Mouse (Mus musculus) erythroblast, embryonic 14.5 days (primary cell): ENCODE results near the gene Magi1. TPM values are rescaled to one million over a fixed set of nuclear protein-coding genes. Genes with fewer than 3 reads are reported as not detected.

Experiments used
- H3K27me3 ChIP-seq: 2 replicates; pipeline ENCODE4 v1.6.1; 2012; ENCODE audit warnings: inconsistent platforms; ENCODE audit not compliant: control insufficient read depth
- H3K36me3 ChIP-seq: 2 replicates; pipeline ENCODE4 v1.6.1; 2012; ENCODE audit warnings: mild to moderate bottlenecking, inconsistent platforms; ENCODE audit not compliant: control insufficient read depth
- H3K4me1 ChIP-seq: 2 replicates; pipeline ENCODE4 v1.6.1; 2012; ENCODE audit warnings: inconsistent platforms; ENCODE audit not compliant: control insufficient read depth
- H3K4me3 ChIP-seq: replicated peaks from 2 replicates; pipeline ENCODE3; 2012; ENCODE audit warnings: moderate library complexity, mild to moderate bottlenecking, inconsistent platforms
- H3K9me3 ChIP-seq: 2 replicates; pipeline ENCODE4 v1.6.1; 2012; ENCODE audit warnings: low read length, inconsistent platforms, mixed read lengths; ENCODE audit not compliant: control insufficient read depth
- GATA1 ChIP-seq: IDR thresholded peaks from 2 replicates; pipeline ENCODE4 v1.6.1; 2012; ENCODE audit warnings: low read length, inconsistent platforms, mixed read lengths
- TAL1 ChIP-seq: IDR thresholded peaks from 3 replicates; pipeline ENCODE4 v1.6.1; 2012; ENCODE audit warnings: low read length, inconsistent platforms, mixed read lengths
- polyA plus RNA-seq: library from polyadenylated mRNA; stranded (reverse); fragments of >175 nt; gene quantifications from 2 replicates; pipeline ENCODE4 v1.2.3, GENCODE M21; 2012

Magi1 gene
- polyA plus RNA-seq, 1 experiment, result 0.16 TPM

DNA sequence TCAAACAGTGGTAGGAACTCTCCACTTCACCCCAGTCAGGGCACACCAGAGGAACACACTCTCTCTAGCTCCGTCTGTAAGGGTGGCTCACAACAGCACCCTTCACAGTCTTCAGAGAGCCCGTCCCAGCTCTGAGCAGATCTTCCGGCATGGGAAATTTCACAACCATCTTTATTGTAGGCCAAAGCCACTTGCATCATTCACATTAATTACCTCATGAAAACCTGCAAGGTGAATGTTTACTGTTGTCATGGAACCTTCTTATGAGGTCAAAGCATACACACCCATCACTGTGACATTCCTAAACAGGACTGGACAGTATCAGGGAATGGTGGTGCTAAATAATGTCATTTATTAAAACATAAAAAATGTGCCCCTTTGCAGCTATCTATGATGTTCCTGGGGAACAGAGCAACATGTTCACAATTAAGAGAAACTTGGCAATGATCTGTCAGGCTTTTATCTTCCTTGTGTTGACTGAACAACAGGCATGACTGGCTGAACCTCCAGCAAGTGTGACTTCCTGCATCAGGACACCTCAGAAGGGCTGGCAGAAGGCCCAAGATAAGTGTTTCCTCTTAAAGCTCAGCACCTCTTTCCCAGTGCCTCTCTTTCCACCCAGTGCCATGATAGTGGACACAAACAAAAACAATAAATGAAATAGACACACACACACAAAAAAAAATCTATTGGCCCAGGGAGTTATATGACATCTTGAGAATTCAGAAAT lies 125.4 kb downstream of the Magi1 start:
- Histone ChIP-seq H3K4me1 (no peaks in the 10 kb centered on the region), H3K36me3 (no peaks in the 10 kb centered on the region), H3K27me3 (no peaks in the 10 kb centered on the region), H3K9me3 (no peaks in the 10 kb centered on the region), H3K4me3 (no peak overlapping the region)
- TF ChIP-seq TAL1 (no peak), GATA1 (no peak)

DNA sequence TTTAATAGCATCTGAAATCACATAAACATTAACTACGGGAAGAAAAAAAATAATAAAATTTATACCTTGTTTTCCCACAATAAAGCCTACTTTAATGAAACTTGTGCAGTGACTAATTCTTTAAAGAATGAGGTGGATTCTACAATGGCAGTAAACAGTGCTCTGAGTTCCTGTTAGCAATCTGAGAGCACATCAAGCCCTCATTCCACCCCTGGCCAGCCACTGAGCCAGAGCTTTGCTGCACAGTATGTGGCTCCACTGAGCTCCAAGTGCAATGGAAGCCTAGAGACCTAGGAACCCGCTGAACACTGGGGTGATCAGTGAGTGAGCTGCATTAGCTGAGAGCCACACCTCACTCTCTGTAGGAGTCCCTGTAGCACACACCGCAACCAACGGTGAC lies 127.7 kb downstream of the Magi1 start:
- TF ChIP-seq GATA1 (no peak), TAL1 (no peak)
- no peaks in the 10 kb centered on the region for H3K27me3 ChIP-seq
- H3K4me1 ChIP-seq, result no peaks in the 10 kb centered on the region

DNA sequence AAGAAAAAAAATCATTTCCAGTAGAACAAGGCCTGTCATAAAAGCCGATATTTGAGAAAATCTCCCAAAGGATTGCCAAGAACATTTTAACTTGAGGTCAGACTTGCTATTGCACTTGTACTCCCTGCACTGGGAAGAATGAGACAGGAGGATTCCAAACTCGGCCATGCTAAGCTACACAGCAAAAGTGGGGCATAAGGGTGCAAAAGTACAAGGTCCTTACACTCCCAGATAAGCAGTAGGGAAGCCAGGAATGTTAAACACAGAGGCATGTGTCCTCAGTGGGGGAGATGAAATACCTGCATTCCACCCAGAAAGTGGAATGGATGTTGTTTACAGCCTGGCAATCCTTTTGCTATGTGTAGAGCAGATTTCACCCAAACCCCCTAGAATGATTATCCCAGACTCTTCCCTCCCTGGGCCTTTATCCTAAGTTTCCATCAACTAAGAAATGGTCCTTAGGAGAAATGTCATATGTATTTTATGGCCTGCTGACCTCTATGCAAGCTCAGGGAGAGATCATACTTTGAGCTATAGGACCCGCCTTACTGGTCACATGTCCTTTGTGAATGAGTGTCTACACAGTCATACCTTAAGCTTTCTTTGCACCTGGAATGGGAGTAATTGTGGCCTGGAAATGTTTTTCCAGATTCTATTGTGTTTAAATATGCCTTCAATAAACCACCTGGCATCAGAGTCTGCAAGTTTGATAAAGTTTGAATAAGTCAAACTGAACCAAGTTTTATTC lies 128.7 kb downstream of the Magi1 start:
- no peak overlapping the region for H3K4me3 ChIP-seq
- H3K9me3 ChIP-seq, result no peaks in the 10 kb centered on the region
- no peaks in the 10 kb centered on the region for H3K36me3 ChIP-seq
- no peaks in the 10 kb centered on the region for H3K4me1 ChIP-seq
- no peaks in the 10 kb centered on the region for H3K27me3 ChIP-seq
- no peak for TF ChIP-seq GATA1
- no peak for TF ChIP-seq TAL1

More for the DNA sequence above, 127.7 kb downstream of the Magi1 start:
- Histone ChIP-seq H3K4me3 (no peak overlapping the region), H3K9me3 (no peaks in the 10 kb centered on the region), H3K36me3 (no peaks in the 10 kb centered on the region)

DNA sequence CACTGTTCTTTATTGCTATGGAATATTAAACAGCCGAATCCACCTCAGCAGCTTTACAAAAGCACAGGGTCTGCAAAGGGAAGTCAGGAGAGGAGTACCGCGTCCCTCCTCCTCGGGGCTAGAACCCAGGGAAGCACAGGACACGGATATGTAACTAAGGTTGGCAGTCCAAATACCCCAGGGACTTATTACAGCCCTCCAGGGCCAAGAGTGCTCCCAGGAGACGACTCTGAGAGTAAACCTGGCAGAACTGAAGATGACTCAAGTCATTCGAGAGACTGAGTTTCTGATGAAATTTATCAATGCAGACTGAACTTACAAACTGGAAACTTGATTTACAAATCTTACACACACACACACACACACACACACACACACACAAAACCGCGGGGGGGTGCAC lies 130.8 kb downstream of the Magi1 start:
- no peaks in the 10 kb centered on the region for H3K27me3 ChIP-seq
- no peaks in the 10 kb centered on the region for H3K4me1 ChIP-seq
- no peak overlapping the region for H3K4me3 ChIP-seq
- H3K36me3 ChIP-seq, result no peaks in the 10 kb centered on the region
- no peak for TF ChIP-seq TAL1
- TF ChIP-seq GATA1, result no peak
- no peaks in the 10 kb centered on the region for H3K9me3 ChIP-seq

DNA sequence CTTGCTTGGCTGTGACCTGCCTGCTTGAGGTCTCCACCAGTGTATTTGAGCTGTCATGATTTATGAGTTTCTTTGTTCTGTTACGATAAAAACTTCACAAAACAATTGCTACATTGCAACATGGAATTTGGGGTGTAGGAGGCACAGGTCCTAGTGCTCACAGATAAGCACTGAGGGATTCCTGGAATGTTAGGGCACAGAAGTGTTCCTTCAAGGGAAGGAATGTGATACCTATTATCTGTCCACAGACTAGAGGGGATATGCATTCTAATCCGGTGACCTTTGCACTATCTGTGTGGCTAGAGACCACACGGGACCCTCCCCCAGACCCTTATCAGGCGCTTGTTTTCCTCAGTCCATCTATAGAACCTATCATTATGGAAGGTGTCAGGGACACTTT lies 132.8 kb downstream of the Magi1 start:
- Histone ChIP-seq H3K36me3 (no peaks in the 10 kb centered on the region), H3K27me3 (no peaks in the 10 kb centered on the region), H3K4me3 (no peak overlapping the region), H3K4me1 (no peaks in the 10 kb centered on the region), H3K9me3 (no peaks in the 10 kb centered on the region)
- TF ChIP-seq TAL1, result no peak
- no peak for TF ChIP-seq GATA1

DNA sequence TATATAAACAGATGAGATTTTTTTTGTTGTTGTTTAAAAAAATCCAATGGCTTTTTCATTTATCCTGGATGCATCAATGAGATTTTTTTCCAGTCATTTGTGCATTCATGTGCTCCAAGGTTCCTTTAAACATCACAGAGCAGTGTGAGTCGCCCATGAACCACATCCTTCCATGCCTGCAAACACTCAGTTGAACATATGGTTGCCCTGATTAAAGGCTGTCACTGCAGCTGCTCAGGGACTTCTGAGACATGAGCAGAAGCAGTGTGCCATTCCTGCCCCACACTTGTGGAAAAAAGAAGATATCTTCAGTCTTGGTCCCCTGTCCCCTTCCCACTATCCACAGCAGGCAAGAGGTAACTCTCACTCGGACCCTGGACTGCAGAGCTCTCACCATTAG lies 133.9 kb downstream of the Magi1 start:
- no peak for TF ChIP-seq TAL1
- Histone ChIP-seq H3K9me3 (no peaks in the 10 kb centered on the region), H3K36me3 (no peaks in the 10 kb centered on the region), H3K4me1 (no peaks in the 10 kb centered on the region), H3K4me3 (no peak overlapping the region), H3K27me3 (no peaks in the 10 kb centered on the region)

DNA sequence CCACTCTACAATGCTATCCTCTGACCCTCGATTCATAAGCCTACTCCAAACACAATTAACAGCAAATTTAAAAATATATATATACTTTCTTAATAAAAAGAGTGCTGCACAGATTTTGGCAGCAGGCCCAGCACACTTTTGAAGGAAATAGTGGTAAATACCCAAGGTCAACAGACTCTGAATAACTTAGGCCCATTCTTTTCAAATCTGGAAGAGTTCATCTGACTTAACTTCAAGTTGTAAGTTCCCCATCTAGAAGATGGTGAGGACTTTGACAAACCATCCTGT lies 137.6 kb downstream of the Magi1 start:
- Histone ChIP-seq H3K4me3 (no peak overlapping the region), H3K27me3 (no peaks in the 10 kb centered on the region), H3K36me3 (no peaks in the 10 kb centered on the region), H3K9me3 (no peaks in the 10 kb centered on the region), H3K4me1 (no peaks in the 10 kb centered on the region)
- TF ChIP-seq TAL1, result no peak
- TF ChIP-seq GATA1, result no peak

DNA sequence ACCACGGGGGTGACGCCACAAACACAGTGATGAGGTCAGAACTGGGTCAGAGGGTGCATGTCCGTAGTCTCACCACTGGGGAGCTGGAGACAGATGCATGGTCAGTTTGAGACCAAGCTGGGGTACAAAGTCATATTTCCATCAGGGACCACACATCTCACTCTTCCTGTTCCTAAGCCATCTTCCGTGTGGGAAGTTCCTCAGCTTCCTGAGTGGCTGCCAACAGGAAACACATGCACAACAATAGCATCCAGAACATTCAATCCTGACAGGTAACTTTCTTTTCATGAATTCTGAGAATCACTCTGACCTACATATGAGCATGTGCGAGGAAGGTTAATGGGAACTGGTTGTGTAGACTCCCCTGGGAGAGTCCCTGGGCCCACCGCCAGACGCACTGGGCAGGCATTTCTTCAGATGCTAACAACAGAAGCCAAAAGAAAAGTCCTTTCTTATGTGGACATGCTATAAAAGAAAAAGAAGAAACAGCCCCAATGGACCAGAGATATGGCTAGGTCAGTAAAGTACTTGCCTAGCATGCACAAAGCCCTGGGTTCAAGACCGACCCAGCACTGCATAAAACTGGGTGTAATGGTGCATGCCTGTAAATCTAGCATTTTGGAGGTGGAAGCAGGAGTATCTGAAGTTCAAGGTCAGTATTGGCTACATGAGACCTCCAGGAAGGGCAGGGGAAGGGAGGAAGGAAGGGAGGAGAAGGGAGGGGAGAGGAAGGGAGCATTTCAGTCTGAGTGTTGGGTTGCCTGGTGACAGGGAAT lies 138.1 kb downstream of the Magi1 start:
- no peak for TF ChIP-seq GATA1
- no peak for TF ChIP-seq TAL1
- Histone ChIP-seq H3K4me1 (no peaks in the 10 kb centered on the region), H3K9me3 (no peaks in the 10 kb centered on the region), H3K36me3 (no peaks in the 10 kb centered on the region), H3K27me3 (no peaks in the 10 kb centered on the region), H3K4me3 (no peak overlapping the region)

DNA sequence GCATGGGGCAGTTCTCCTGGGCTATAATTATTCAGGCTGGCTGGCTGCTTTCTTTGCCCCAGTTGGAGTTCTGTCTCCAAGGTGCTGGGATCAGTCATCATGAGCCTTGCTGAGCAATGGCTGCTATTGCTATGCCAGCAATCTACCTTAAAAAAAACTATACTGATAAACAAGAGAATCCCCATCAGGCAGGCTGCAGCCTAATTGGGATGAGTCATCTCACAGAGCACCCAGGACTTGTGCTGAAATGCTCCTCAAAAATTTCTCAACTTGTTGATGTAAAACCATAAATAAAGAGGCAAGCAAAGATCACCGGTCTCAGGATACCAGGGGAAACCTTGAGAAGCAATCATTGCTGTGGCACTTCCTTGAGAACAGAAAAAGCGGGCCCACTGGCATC lies 141.2 kb downstream of the Magi1 start:
- H3K27me3 ChIP-seq, result no peaks in the 10 kb centered on the region
- H3K36me3 ChIP-seq, result no peaks in the 10 kb centered on the region
- H3K9me3 ChIP-seq, result no peaks in the 10 kb centered on the region
- no peak overlapping the region for H3K4me3 ChIP-seq
- TF ChIP-seq TAL1 (no peak), GATA1 (no peak)
- no peaks in the 10 kb centered on the region for H3K4me1 ChIP-seq
